Mouse (Mus musculus): Measurements from ENCODE around the gene Cyp4f18.

GRCm38 (mm10) chr8:71968636-71969035 is 40.8 kb downstream of the Cyp4f18 start:
- TF ChIP-seq POLR2A (IDR thresholded peaks at IDR 0.05; ENCODE audit: insufficient read length, low read depth) (no peak), E2F4 (IDR thresholded peaks at IDR 0.05; ENCODE audit: insufficient read depth) (no peak), REST (IDR thresholded peaks at IDR 0.05; ENCODE audit: insufficient read depth, insufficient read length) (no peak), USF1 (IDR thresholded peaks at IDR 0.05; ENCODE audit: low read depth) (no peak), MYOG (IDR thresholded peaks at IDR 0.05; ENCODE audit: control insufficient read depth in 1 of 3, insufficient read depth in 1 of 3, insufficient read length in 2 of 3, low read depth in 2 of 3) (no peak), POLR2AphosphoS2 (IDR thresholded peaks at IDR 0.05; ENCODE audit: insufficient read length, low read depth) (no peak)

Measured in myocyte (in vitro differentiated cells).